Mouse (Mus musculus) liver, embryonic 11.5 days (tissue): ENCODE results near the gene Psd4. TPM values are rescaled to one million over a fixed set of nuclear protein-coding genes. Genes with fewer than 3 reads are reported as not detected.

Source experiments
- ATAC-seq: fragments of 200-750 bp; cut with Nextera tagmentation; replicated peaks from 2 replicates; pipeline ENCODE4 v1.8.0; 2017; ENCODE audit warnings: moderate number of reproducible peaks, mild to moderate bottlenecking, moderate TSS enrichment, moderate library complexity; ENCODE audit not compliant: low FRiP score
- DNase-seq: peaks from one replicate; pipeline ENCODE4 v3.0.0-alpha.2; 2017; ENCODE audit warnings: low spot score
- H3K27ac ChIP-seq: fragments of 300-500 bp; sonication (generic); 2 replicates; pipeline ENCODE4 v1.5.1; 2014; ENCODE audit warnings: mild to moderate bottlenecking, low read depth, low read length, control low read depth
- H3K27me3 ChIP-seq: fragments of 300-500 bp; sonication (generic); replicated peaks from 2 replicates; pipeline ENCODE4 v1.6.1; 2014; ENCODE audit warnings: low read length, mixed read lengths; ENCODE audit not compliant: control insufficient read depth, insufficient read depth
- H3K36me3 ChIP-seq: fragments of 300-500 bp; sonication (generic); 2 replicates; pipeline ENCODE4 v1.6.1; 2014; ENCODE audit warnings: mild to moderate bottlenecking, low read length, moderate library complexity, mixed read lengths; ENCODE audit not compliant: control insufficient read depth, insufficient read depth
- H3K4me1 ChIP-seq: fragments of 300-500 bp; sonication (generic); replicated peaks from 2 replicates; pipeline ENCODE4 v1.6.1; 2014; ENCODE audit warnings: low read length, mixed read lengths; ENCODE audit not compliant: control insufficient read depth, insufficient read depth
- H3K4me2 ChIP-seq: fragments of 300-500 bp; sonication (generic); 2 replicates; pipeline ENCODE4 v1.6.1; 2014; ENCODE audit warnings: mild to moderate bottlenecking, control low read depth, moderate library complexity
- H3K4me3 ChIP-seq: fragments of 300-500 bp; sonication (generic); 2 replicates; pipeline ENCODE4 v1.5.1; 2014; ENCODE audit warnings: low read depth, low read length, control low read depth
- H3K9ac ChIP-seq: fragments of 300-500 bp; sonication (generic); 2 replicates; pipeline ENCODE4 v1.6.1; 2014; ENCODE audit warnings: low read depth, low read length, control low read depth
- H3K9me3 ChIP-seq: fragments of 300-500 bp; sonication (generic); 2 replicates; pipeline ENCODE4 v1.6.1; 2016; ENCODE audit warnings: low read length, inconsistent platforms, mixed read lengths; ENCODE audit not compliant: control insufficient read depth
- WGBS: fragments of 180-500 bp; shearing (Covaris S2); extraction: QIAGEN DNeasy Blood & Tissue Kit; methylation state at CpG from one replicate; pipeline ENCODE4 v1.1.7; 2014; 5-methylcytosine and 5-hydroxymethylcytosine counted together
- polyA plus RNA-seq: library from polyadenylated mRNA; unstranded; fragments of >200 nt; fragmentation: Nextera tagmentation; extraction: Ambion mirVana; gene quantifications from 2 replicates; pipeline ENCODE4 v1.2.1, GENCODE M21; 2014

The Psd4 gene
- polyA plus RNA-seq, 1 experiment from 2014 or later: 13.1 TPM

GRCm38 (mm10) chr2:24416668-24417067 is 49.3 kb downstream of the Psd4 start:
- no peak overlapping the region for H3K9ac ChIP-seq

GRCm38 (mm10) chr2:24417106-24417505 is 49.7 kb downstream of the Psd4 start:
- H3K4me3 ChIP-seq: no peak overlapping the region
- no peak overlapping the region for H3K27ac ChIP-seq
- H3K4me2 ChIP-seq: no peak overlapping the region
- no peaks in the 10 kb centered on the region for H3K9me3 ChIP-seq
- H3K27me3 ChIP-seq: peaks cover 3% of the 10 kb centered on the region; the same call in 1 of the 2 replicates
- no peak overlapping the region for H3K9ac ChIP-seq
- 24% methylated on average over 2 of the region's 2 CpGs for WGBS
- DNase-seq (no peak), ATAC-seq (no peak)
- no peaks in the 10 kb centered on the region for H3K36me3 ChIP-seq
- H3K4me1 ChIP-seq: no peaks in the 10 kb centered on the region

More at GRCm38 (mm10) chr2:24416668-24417067, 49.3 kb downstream of the Psd4 start:
- Histone ChIP-seq H3K36me3 (no peaks in the 10 kb centered on the region), H3K27me3 (peaks cover 3% of the 10 kb centered on the region; the same call in 1 of the 2 replicates), H3K9me3 (no peaks in the 10 kb centered on the region), H3K4me1 (no peaks in the 10 kb centered on the region), H3K27ac (no peak overlapping the region), H3K4me3 (no peak overlapping the region), H3K4me2 (no peak overlapping the region)
- DNase-seq: no peak
- ATAC-seq: 0 out of 2 replicates have a peak, but pooled peaks have one; percentile 10
- WGBS: 17% methylated on average over 9 of the region's 9 CpGs

DNA sequence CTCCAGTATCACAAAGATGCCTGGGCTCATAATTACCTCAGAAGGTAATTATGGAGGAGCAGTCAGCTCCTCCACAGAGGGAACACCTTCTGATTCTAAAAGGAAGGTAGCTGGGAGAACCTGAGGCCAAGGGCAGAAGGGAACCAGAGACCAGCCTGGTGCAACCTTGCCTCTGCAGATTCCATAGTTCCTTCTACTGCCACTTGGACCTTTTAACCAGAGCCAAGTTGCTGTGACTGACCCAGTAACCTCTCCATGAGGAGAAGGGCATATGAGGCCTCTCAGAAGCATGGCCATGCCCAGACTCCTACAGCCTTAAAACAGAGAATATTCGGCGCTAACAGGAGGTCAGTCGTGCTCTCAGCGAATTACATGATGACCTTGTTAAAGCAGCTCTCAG is 50.2 kb downstream of the Psd4 start:
- H3K36me3 ChIP-seq: no peaks in the 10 kb centered on the region
- H3K27ac ChIP-seq: no peak overlapping the region
- H3K4me2 ChIP-seq: no peak overlapping the region
- peaks cover 3% of the 10 kb centered on the region; the same call in 1 of the 2 replicates for H3K27me3 ChIP-seq
- H3K4me1 ChIP-seq: no peaks in the 10 kb centered on the region
- ATAC-seq (no peak), DNase-seq (no peak)
- no peak overlapping the region for H3K9ac ChIP-seq
- H3K4me3 ChIP-seq: no peak overlapping the region
- H3K9me3 ChIP-seq: no peaks in the 10 kb centered on the region
- 76% methylated on average over 4 of the region's 4 CpGs for WGBS

DNA sequence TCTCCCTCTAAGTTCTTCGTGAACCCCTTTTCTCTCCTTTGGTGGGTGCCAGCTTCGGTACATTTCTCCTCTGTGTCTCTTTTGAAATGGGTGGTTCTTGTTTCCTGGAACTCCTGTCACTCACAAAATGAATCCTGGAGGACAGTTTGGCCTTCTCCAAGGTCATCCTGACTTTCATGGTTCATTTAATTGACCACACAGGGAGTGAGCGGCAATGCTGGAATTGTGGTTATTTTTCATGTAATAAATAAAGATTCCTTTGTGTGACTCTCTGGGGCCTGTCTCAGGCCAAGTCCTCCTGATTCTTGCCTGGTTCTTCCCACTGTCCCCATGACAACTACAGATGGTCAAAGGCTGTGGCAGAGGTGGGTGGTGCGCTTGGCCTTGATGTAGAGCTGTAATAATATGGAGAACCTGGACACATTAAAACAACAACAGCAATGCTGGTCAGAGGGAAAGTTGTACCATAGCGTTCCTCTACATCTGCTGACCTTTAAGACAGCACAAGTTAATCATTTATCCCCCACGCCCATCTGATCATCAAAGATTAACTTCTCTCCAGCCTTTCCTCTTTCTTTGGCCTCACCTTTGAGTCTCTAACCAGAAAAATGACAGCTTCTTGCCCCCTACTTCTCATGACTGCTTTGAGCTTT is 54.0 kb downstream of the Psd4 start:
- H3K9ac ChIP-seq: no peak overlapping the region
- no peak overlapping the region for H3K4me2 ChIP-seq
- ATAC-seq (no peak), DNase-seq (no peak)
- H3K9me3 ChIP-seq: no peaks in the 10 kb centered on the region
- no peak overlapping the region for H3K4me3 ChIP-seq
- 85% methylated on average over 6 of the region's 6 CpGs for WGBS
- no peak overlapping the region for H3K27ac ChIP-seq
- H3K4me1 ChIP-seq: no peaks in the 10 kb centered on the region
- H3K27me3 ChIP-seq: 0 out of 2 replicates have a peak, but pooled peaks cover 3% of the 10 kb centered on the region
- no peaks in the 10 kb centered on the region for H3K36me3 ChIP-seq

DNA sequence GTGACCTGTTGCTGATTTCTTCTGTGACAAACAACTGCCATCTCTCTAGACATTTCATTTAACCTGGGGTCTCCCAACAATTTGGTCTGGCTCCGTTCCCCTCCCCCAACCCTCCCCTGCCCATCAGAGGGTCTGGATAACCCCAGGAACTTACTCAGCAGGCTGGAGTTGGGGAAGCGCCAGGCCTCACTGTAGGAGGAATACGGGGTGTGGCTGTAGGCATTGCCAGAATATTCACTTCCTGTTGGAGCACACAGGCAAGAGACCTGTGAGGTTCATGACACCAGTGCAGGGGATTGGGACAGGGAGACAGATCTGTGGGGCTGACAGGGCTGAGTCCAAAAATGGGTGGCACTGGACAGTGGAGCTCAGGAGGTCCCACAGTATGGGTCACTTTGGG is 55.4 kb downstream of the Psd4 start:
- Histone ChIP-seq H3K4me3 (no peak overlapping the region), H3K27me3 (no peaks in the 10 kb centered on the region), H3K9me3 (no peaks in the 10 kb centered on the region), H3K36me3 (no peaks in the 10 kb centered on the region), H3K9ac (no peak overlapping the region), H3K4me2 (no peak overlapping the region), H3K4me1 (no peaks in the 10 kb centered on the region), H3K27ac (no peak overlapping the region)
- DNase-seq (no peak), ATAC-seq (no peak)
- WGBS: 64% methylated on average over 3 of the region's 3 CpGs

GRCm38 (mm10) chr2:24425630-24426029 is 58.2 kb downstream of the Psd4 start:
- Histone ChIP-seq H3K4me1 (no peaks in the 10 kb centered on the region), H3K9ac (no peak overlapping the region), H3K27ac (no peak overlapping the region), H3K4me2 (no peak overlapping the region), H3K9me3 (no peaks in the 10 kb centered on the region), H3K36me3 (no peaks in the 10 kb centered on the region), H3K27me3 (no peaks in the 10 kb centered on the region), H3K4me3 (no peak overlapping the region)
- 61% methylated on average over 2 of the region's 2 CpGs for WGBS
- no peak for DNase-seq
- ATAC-seq: no peak

DNA sequence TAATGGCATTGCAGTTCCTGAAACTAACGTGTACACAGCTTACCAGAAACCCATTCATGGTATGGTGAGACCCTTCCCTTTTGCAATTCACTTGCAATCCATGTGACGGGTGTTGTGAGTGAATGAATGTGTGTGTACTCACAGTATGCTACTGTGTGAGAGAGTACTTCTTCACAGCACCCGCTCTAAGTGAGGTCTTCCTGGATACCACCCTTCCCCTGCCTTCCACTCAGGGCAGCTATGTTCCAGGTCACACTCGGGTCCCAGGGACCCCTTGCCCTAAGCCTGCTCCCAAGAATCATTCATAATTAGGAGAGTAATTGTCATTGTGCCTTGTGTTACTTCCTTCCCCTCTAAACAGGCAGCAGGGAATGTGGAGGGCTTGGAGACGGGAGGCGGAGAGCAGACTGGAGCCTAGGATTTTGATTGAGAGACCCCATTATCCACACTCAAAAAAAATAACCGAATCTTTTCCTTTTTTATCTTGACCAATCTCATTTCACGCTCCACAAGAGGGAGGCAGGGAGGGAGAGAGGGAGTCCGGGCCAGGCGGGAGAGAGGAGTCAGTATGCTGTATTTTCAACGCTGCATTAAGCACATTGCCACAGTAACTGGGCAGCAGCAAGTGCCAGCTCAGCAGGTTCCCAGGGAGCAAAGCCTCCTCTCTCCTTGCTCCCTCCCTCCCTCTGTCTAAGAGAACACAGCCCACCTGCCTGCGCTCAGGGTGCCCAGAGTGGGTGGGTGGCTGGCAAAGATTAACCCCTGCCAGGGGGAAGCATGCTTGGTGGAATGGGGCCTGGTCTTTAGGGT is 60.7 kb downstream of the Psd4 start:
- H3K4me3 ChIP-seq: no peak overlapping the region
- H3K4me1 ChIP-seq: no peaks in the 10 kb centered on the region
- H3K9me3 ChIP-seq: no peaks in the 10 kb centered on the region
- WGBS: 64% methylated on average over 12 of the region's 12 CpGs
- H3K27me3 ChIP-seq: no peaks in the 10 kb centered on the region
- no peak overlapping the region for H3K9ac ChIP-seq
- no peak overlapping the region for H3K27ac ChIP-seq
- no peak for DNase-seq
- no peak overlapping the region for H3K4me2 ChIP-seq
- ATAC-seq: no peak
- H3K36me3 ChIP-seq: no peaks in the 10 kb centered on the region

DNA sequence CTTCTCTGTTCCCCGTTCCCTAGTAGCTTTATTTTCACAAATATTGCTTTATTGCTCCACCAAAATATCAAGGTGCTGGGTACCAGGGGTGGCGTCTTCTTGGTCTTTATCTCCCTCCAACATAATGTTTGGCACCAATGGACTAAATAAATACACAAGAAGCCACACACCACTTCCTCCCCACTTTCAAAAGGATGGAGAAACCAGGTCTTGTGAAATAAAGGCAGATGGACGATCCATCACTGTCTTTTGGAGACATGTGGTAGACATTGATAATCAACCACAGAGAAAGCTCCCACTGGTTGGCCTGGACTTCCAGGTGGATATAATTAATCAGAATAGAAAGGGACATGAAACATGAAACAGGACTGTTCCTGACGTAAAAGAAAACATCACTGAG is 62.4 kb downstream of the Psd4 start:
- WGBS: 51% methylated on average over 4 of the region's 4 CpGs
- no peaks in the 10 kb centered on the region for H3K36me3 ChIP-seq
- no peak for ATAC-seq

DNA sequence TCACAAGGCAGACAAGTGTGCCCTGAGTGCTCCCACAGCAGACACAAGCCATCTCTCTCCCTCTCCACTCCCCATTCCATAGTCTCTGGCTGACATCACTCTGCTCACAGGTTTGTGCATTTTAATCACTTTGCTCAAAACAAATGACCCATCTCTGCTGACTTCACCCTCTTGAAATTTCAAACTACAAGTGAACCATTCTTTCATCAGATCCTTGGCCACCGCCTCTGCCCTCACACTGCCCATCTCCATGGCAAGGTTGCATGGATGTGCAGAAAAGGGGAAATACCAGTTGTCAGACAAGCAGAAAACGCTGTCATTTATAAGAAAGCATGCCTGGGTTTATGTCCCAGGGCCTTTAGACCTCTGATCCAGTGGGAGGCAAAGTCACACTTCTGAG is 67.3 kb downstream of the Psd4 start:
- WGBS: 70% methylated on average over 2 of the region's 2 CpGs
- Histone ChIP-seq H3K4me1 (no peaks in the 10 kb centered on the region), H3K27ac (no peak overlapping the region), H3K9me3 (no peaks in the 10 kb centered on the region), H3K9ac (no peak overlapping the region), H3K4me2 (no peak overlapping the region), H3K27me3 (no peaks in the 10 kb centered on the region), H3K36me3 (no peaks in the 10 kb centered on the region), H3K4me3 (no peak overlapping the region)
- DNase-seq (no peak), ATAC-seq (no peak)

More for the DNA sequence above, 62.4 kb downstream of the Psd4 start:
- Histone ChIP-seq H3K27me3 (no peaks in the 10 kb centered on the region), H3K27ac (no peak overlapping the region), H3K9me3 (no peaks in the 10 kb centered on the region), H3K4me3 (no peak overlapping the region), H3K4me1 (no peaks in the 10 kb centered on the region), H3K4me2 (no peak overlapping the region), H3K9ac (no peak overlapping the region)
- DNase-seq: no peak
